Comparison of ENCODE assay signal across 15 mouse cellular contexts in genomic region chr11:59309976-59310375, GRCm38 (mm10). TPM values are rescaled to one million over a fixed set of nuclear protein-coding genes. Genes with fewer than 3 reads are reported as not detected.
A peak's percentile ranks its signal among the peaks of the same experiment; 100 is the strongest.
DNase-seq lines count a peak whose midpoint lies in the region; ATAC-seq and TF ChIP-seq lines count a peak whose summit lies in the region.
"Had no signal": no experiment of that assay in that cellular context is flagged by ENCODE, and none has a peak within 500 bp of the region (broad histone marks: within the 10 kb centered on the region; RNA-seq: fewer than 3 reads in every experiment).

No protein-coding gene starts in this region.

- H3K36me3 ChIP-seq in hindbrain, embryonic 12.5 days, result no peaks in the 10 kb centered on the region
- no peaks in the 10 kb centered on the region for H3K36me3 ChIP-seq in hindbrain, embryonic 16.5 days (ENCODE audit: control insufficient read depth, insufficient read depth, low read length)
- no peaks in the 10 kb centered on the region for H3K36me3 ChIP-seq in midbrain, embryonic 11.5 days (ENCODE audit: control insufficient read depth, insufficient read depth, low read length)
- H3K36me3 ChIP-seq in midbrain, embryonic 15.5 days (replicated peaks), result no peaks in the 10 kb centered on the region
- H3K36me3 ChIP-seq in limb, embryonic 10.5 days, result no peaks in the 10 kb centered on the region
- no peaks in the 10 kb centered on the region for H3K36me3 ChIP-seq in stomach, postnatal 0 days (ENCODE audit: control insufficient read depth, insufficient read depth, low read length)
- H3K36me3 ChIP-seq: heart, embryonic 10.5 days had no signal

- H3K9me3 ChIP-seq in hindbrain, embryonic 12.5 days (replicated peaks), result no peaks in the 10 kb centered on the region
- no peaks in the 10 kb centered on the region for H3K9me3 ChIP-seq in hindbrain, embryonic 16.5 days (ENCODE audit: control insufficient read depth, low read length)
- no peaks in the 10 kb centered on the region for H3K9me3 ChIP-seq in midbrain, embryonic 11.5 days (ENCODE audit: control insufficient read depth, low read length)
- H3K9me3 ChIP-seq in midbrain, embryonic 15.5 days, result no peaks in the 10 kb centered on the region
- no peaks in the 10 kb centered on the region for H3K9me3 ChIP-seq in limb, embryonic 10.5 days (replicated peaks)
- H3K9me3 ChIP-seq in stomach, postnatal 0 days (ENCODE audit: control insufficient read depth, low read length), result no peaks in the 10 kb centered on the region
- H3K9me3 ChIP-seq: heart, embryonic 10.5 days had no signal

- 38% methylated on average over 8 of the region's 8 CpGs for WGBS in hindbrain, embryonic 12.5 days
- 35% methylated on average over 8 of the region's 8 CpGs for WGBS in hindbrain, embryonic 16.5 days
- 18% methylated on average over 8 of the region's 8 CpGs for WGBS in midbrain, embryonic 11.5 days
- 19% methylated on average over 8 of the region's 8 CpGs for WGBS in midbrain, embryonic 15.5 days
- 69% methylated on average over 8 of the region's 8 CpGs for WGBS in limb, embryonic 10.5 days
- 56% methylated on average over 8 of the region's 8 CpGs for WGBS in stomach, postnatal 0 days

- peak overlapping the region; percentile 17; the same call in 1 of the 2 replicates for H3K27ac ChIP-seq in hindbrain, embryonic 12.5 days
- H3K27ac ChIP-seq in hindbrain, embryonic 16.5 days (ENCODE audit: low read depth, low read length), result no peak overlapping the region
- H3K27ac ChIP-seq in midbrain, embryonic 11.5 days (ENCODE audit: low read depth, low read length), result peak overlapping the region; percentile 45
- no peak overlapping the region for H3K27ac ChIP-seq in midbrain, embryonic 15.5 days
- H3K27ac ChIP-seq in limb, embryonic 10.5 days, result peak overlapping the region; percentile 75; the same call in 1 of the 2 replicates
- H3K27ac ChIP-seq in stomach, postnatal 0 days (replicated peaks), result peak overlapping the region; percentile 69; the same call in 1 of the 2 replicates

- H3K27me3 ChIP-seq in hindbrain, embryonic 12.5 days, result peaks cover 60% of the 10 kb centered on the region
- H3K27me3 ChIP-seq in hindbrain, embryonic 16.5 days (replicated peaks; ENCODE audit: control insufficient read depth, insufficient read depth, low read length), result peaks cover 38% of the 10 kb centered on the region
- peaks cover 72% of the 10 kb centered on the region for H3K27me3 ChIP-seq in midbrain, embryonic 11.5 days (ENCODE audit: control insufficient read depth, insufficient read depth, low read length)
- peaks cover 78% of the 10 kb centered on the region for H3K27me3 ChIP-seq in midbrain, embryonic 15.5 days (replicated peaks)
- peaks cover 98% of the 10 kb centered on the region for H3K27me3 ChIP-seq in limb, embryonic 10.5 days (ENCODE audit: low read depth, poor library complexity, severe bottlenecking)
- no peaks in the 10 kb centered on the region for H3K27me3 ChIP-seq in stomach, postnatal 0 days (ENCODE audit: control insufficient read depth, insufficient read depth, low read length)

- H3K4me1 ChIP-seq in hindbrain, embryonic 12.5 days, result peaks cover 71% of the 10 kb centered on the region
- peaks cover 38% of the 10 kb centered on the region for H3K4me1 ChIP-seq in hindbrain, embryonic 16.5 days (ENCODE audit: control insufficient read depth, insufficient read depth, low read depth, low read length)
- H3K4me1 ChIP-seq in midbrain, embryonic 11.5 days (ENCODE audit: control insufficient read depth, insufficient read depth, low read length), result peaks cover 42% of the 10 kb centered on the region
- peaks cover 36% of the 10 kb centered on the region for H3K4me1 ChIP-seq in midbrain, embryonic 15.5 days
- peaks cover 74% of the 10 kb centered on the region for H3K4me1 ChIP-seq in limb, embryonic 10.5 days
- H3K4me1 ChIP-seq in stomach, postnatal 0 days (replicated peaks; ENCODE audit: control insufficient read depth, insufficient read depth), result peaks cover 6% of the 10 kb centered on the region

- DNase-seq in midbrain, embryonic 11.5 days (ENCODE audit: low spot score, missing footprints), result no peak
- DNase-seq in limb, embryonic 10.5 days (ENCODE audit: low spot score), result no peak
- no peak for DNase-seq in stomach, postnatal 0 days (ENCODE audit: low spot score)
- DNase-seq in right cerebral cortex, postnatal 14 days, result no peak
- DNase-seq: cerebellum, adult 8-10 months; kidney, postnatal 10 days; lung, postnatal 14 days; right cerebral cortex, postnatal 25 days; thymus, postnatal 4 days had no signal

- no peak for TF ChIP-seq CTCF in stomach, postnatal 0 days (IDR thresholded peaks at IDR 0.05; ENCODE audit: low read depth)

- no peak for TF ChIP-seq EP300 in stomach, postnatal 0 days (optimal IDR thresholded peaks at IDR 0.05)

- no peak overlapping the region for H3K4me2 ChIP-seq in hindbrain, embryonic 12.5 days (replicated peaks)
- no peak overlapping the region for H3K4me2 ChIP-seq in hindbrain, embryonic 16.5 days (ENCODE audit: low read length)
- no peak overlapping the region for H3K4me2 ChIP-seq in midbrain, embryonic 11.5 days
- no peak overlapping the region for H3K4me2 ChIP-seq in midbrain, embryonic 15.5 days
- H3K4me2 ChIP-seq in stomach, postnatal 0 days (replicated peaks; ENCODE audit: low read depth), result no peak overlapping the region

- no peak overlapping the region for H3K9ac ChIP-seq in hindbrain, embryonic 12.5 days
- no peak overlapping the region for H3K9ac ChIP-seq in hindbrain, embryonic 16.5 days (ENCODE audit: low read depth, low read length)
- no peak overlapping the region for H3K9ac ChIP-seq in midbrain, embryonic 11.5 days (ENCODE audit: low read length)
- H3K9ac ChIP-seq in midbrain, embryonic 15.5 days, result no peak overlapping the region
- no peak overlapping the region for H3K9ac ChIP-seq in stomach, postnatal 0 days (ENCODE audit: low read length)

- no peak overlapping the region for H3K4me3 ChIP-seq in hindbrain, embryonic 12.5 days
- no peak overlapping the region for H3K4me3 ChIP-seq in hindbrain, embryonic 16.5 days (ENCODE audit: low read length)
- no peak overlapping the region for H3K4me3 ChIP-seq in midbrain, embryonic 11.5 days (ENCODE audit: low read depth, low read length)
- H3K4me3 ChIP-seq in midbrain, embryonic 15.5 days, result no peak overlapping the region
- no peak overlapping the region for H3K4me3 ChIP-seq in limb, embryonic 10.5 days
- no peak overlapping the region for H3K4me3 ChIP-seq in stomach, postnatal 0 days (ENCODE audit: low read depth, low read length)

- ATAC-seq in hindbrain, embryonic 12.5 days (ENCODE audit: low FRiP score), result no peak
- ATAC-seq in hindbrain, embryonic 16.5 days, result no peak
- ATAC-seq in midbrain, embryonic 11.5 days (ENCODE audit: low FRiP score), result no peak
- ATAC-seq in midbrain, embryonic 15.5 days (replicated peaks), result no peak
- no peak for ATAC-seq in stomach, postnatal 0 days (ENCODE audit: low FRiP score, low TSS enrichment)
- ATAC-seq: activated CD4-positive, CD25-positive, alpha-beta regulatory T cell, adult 4 months had no signal

RNA-seq across cellular contexts. Expression of gene Wnt9a, which starts 3.2 kb away (rescaled TPM):
- polyA plus RNA-seq in hindbrain, embryonic 12.5 days (2016; fragmentation: Nextera tagmentation; extraction: Ambion mirVana), result 6.1 and 6.9 TPM in 2 replicates
- 3.1 and 3.5 TPM in 2 replicates for polyA plus RNA-seq in hindbrain, embryonic 16.5 days (2015; fragmentation: Nextera tagmentation; extraction: Ambion mirVana)
- polyA plus RNA-seq in midbrain, embryonic 11.5 days (2014; fragmentation: Nextera tagmentation; extraction: Ambion mirVana), result 4.0 and 4.8 TPM in 2 replicates
- 3.8 and 3.9 TPM in 2 replicates for polyA plus RNA-seq in midbrain, embryonic 15.5 days (2015; fragmentation: Nextera tagmentation; extraction: Ambion mirVana)
- polyA plus RNA-seq in limb, embryonic 10.5 days (2016; fragmentation: Nextera tagmentation; extraction: Ambion mirVana), result 1.2 and 1.8 TPM in 2 replicates
- 2.3 and 2.8 TPM in 2 replicates for polyA plus RNA-seq in stomach, postnatal 0 days (2015; fragmentation: Nextera tagmentation; extraction: Ambion mirVana)
- polyA plus RNA-seq: activated CD4-positive, CD25-positive, alpha-beta regulatory T cell, adult 4 months had no signal

RNA-seq across cellular contexts. Expression of gene Wnt3a, which starts 19.4 kb away (rescaled TPM):
- polyA plus RNA-seq in hindbrain, embryonic 12.5 days (2016; fragmentation: Nextera tagmentation; extraction: Ambion mirVana), result 5.0 and 8.0 TPM in 2 replicates
- polyA plus RNA-seq in hindbrain, embryonic 16.5 days (2015; fragmentation: Nextera tagmentation; extraction: Ambion mirVana), result 0.45 and 0.77 TPM in 2 replicates
- 1.4 and 2.0 TPM in 2 replicates for polyA plus RNA-seq in midbrain, embryonic 11.5 days (2014; fragmentation: Nextera tagmentation; extraction: Ambion mirVana)
- polyA plus RNA-seq in midbrain, embryonic 15.5 days (2015; fragmentation: Nextera tagmentation; extraction: Ambion mirVana), result 0.43 and 0.61 TPM in 2 replicates
- 0.14 and 0.53 TPM in 2 replicates for polyA plus RNA-seq in limb, embryonic 10.5 days (2016; fragmentation: Nextera tagmentation; extraction: Ambion mirVana)
- 2.0 and 2.5 TPM in 2 replicates for polyA plus RNA-seq in stomach, postnatal 0 days (2015; fragmentation: Nextera tagmentation; extraction: Ambion mirVana)
- polyA plus RNA-seq: liver, adult 2 months had no signal

Comparison
In these comparisons a context has a peak if more than half of its experiments do, and no peak if none do; other contexts are left out.
1. H3K27ac ChIP-seq: peak in hindbrain, embryonic 12.5 days (single experiment), midbrain, embryonic 11.5 days (single experiment), limb, embryonic 10.5 days (single experiment) and stomach, postnatal 0 days (single experiment); none in hindbrain, embryonic 16.5 days (single experiment) and midbrain, embryonic 15.5 days (single experiment).